Mouse (Mus musculus) megakaryocyte, embryonic 14.5 days (primary cell): ENCODE data around the gene Tmem40.

ENCODE experiments used
- FLI1 ChIP-seq: IDR thresholded peaks from 2 replicates; pipeline ENCODE4 v1.6.1; 2012; ENCODE audit warnings: low read length, inconsistent platforms, mixed read lengths
- GATA1 ChIP-seq: IDR thresholded peaks from 3 replicates; pipeline ENCODE4 v1.6.1; 2012; ENCODE audit warnings: mixed read lengths, low read length, inconsistent platforms, borderline replicate concordance

- TF ChIP-seq GATA1 (no peak), FLI1 (no peak)
These were observed 45.9 kb upstream of the Tmem40 start for GRCm38 (mm10) chr6:115808196-115808487.
